Mouse (Mus musculus) mouse embryonic stem cell (cell line): ENCODE measurements around the gene Aldh3b2.

ENCODE experiments used
- in situ Hi-C, 2 experiments: fragments of 300-500 bp; cut with MboI; formaldehyde crosslinking; loops; 1 replicate in 1 of 2; 3 replicates in 1 of 2; pipeline ENCODE4 v1.14.3; 2019 to 2020; ENCODE audit warnings: low sequenced_read_pairs in 2 of 2, low pct_unique_long_range_greater_than_20kb in 1 of 2, mixed read lengths in 1 of 2; ENCODE audit not compliant: unreplicated experiment in 1 of 2

The Aldh3b2 gene

GRCm38 (mm10) chr19:4000949-4001525 is 28.9 kb downstream of the Aldh3b2 start:
- in situ Hi-C loops = no loop called here

GRCm38 (mm10) chr19:4001752-4002151 is 29.6 kb downstream of the Aldh3b2 start:
- in situ Hi-C loops = no loop called here

GRCm38 (mm10) chr19:4003112-4003511 is 31.0 kb downstream of the Aldh3b2 start, which contains the start of gene Doc2g:
TSS of gene Doc2g (plus strand) at chr19:4003313.
- in situ Hi-C loops = no loop called here

GRCm38 (mm10) chr19:4003641-4004040 is 31.5 kb downstream of the Aldh3b2 start:
- in situ Hi-C loops = no loop called here

GRCm38 (mm10) chr19:4004331-4004730 is 32.2 kb downstream of the Aldh3b2 start:
- in situ Hi-C loops = no loop called here

GRCm38 (mm10) chr19:4005091-4005490 is 33.0 kb downstream of the Aldh3b2 start:
- in situ Hi-C loops = no loop called here

- in situ Hi-C loops = no loop called here
These were observed 33.8 kb downstream of the Aldh3b2 start for GRCm38 (mm10) chr19:4005971-4006370.

GRCm38 (mm10) chr19:4011086-4011485 is 39.0 kb downstream of the Aldh3b2 start:
- in situ Hi-C loops = loop anchor here in 1 of 2 experiments (5.0 kb wide), 1 partner anchor 36 kb away; the partner anchor contains the start of gene Gstp2

GRCm38 (mm10) chr19:4012432-4013022 is 40.4 kb downstream of the Aldh3b2 start, which contains the start of gene Ndufv1:
TSS of gene Ndufv1 (minus strand) at chr19:4012806.
- in situ Hi-C loops = loop anchor here in 1 of 2 experiments (5.0 kb wide), 1 partner anchor 35 kb away; the partner anchor contains the start of gene Gstp2

GRCm38 (mm10) chr19:4013066-4013465 is 40.9 kb downstream of the Aldh3b2 start:
- in situ Hi-C loops = loop anchor here in 1 of 2 experiments (5.0 kb wide), 1 partner anchor 34 kb away; the partner anchor contains the start of gene Gstp2

- in situ Hi-C loops = loop anchor here in 1 of 2 experiments (5.0 kb wide), 1 partner anchor 32 kb away; the partner anchor contains the start of gene Gstp2
These were observed 42.7 kb downstream of the Aldh3b2 start for GRCm38 (mm10) chr19:4014802-4015201.

GRCm38 (mm10) chr19:4015635-4016034 is 43.5 kb downstream of the Aldh3b2 start:
- in situ Hi-C loops = no loop called here

GRCm38 (mm10) chr19:4017921-4018587 is 45.9 kb downstream of the Aldh3b2 start:
- in situ Hi-C loops = no loop called here

- in situ Hi-C loops = no loop called here
These were observed 46.8 kb downstream of the Aldh3b2 start for GRCm38 (mm10) chr19:4018743-4019583.

GRCm38 (mm10) chr19:4023185-4023584 is 51.1 kb downstream of the Aldh3b2 start:
- in situ Hi-C loops = no loop called here

- in situ Hi-C loops = no loop called here
These were observed 55.4 kb downstream of the Aldh3b2 start for GRCm38 (mm10) chr19:4027576-4027975.
